Mouse (Mus musculus): ENCODE data around the gene Dqx1. TPM values are rescaled to one million over a fixed set of nuclear protein-coding genes. Genes with fewer than 3 reads are reported as not detected.

Dqx1 gene
- 7.7 and 7.8 TPM in 2 replicates for polyA plus RNA-seq (2012; rRNA removed)
- polyA plus RNA-seq (2014; fragmentation: Nextera tagmentation; extraction: Ambion mirVana) = 2.9 and 3.1 TPM in 2 replicates

- peak within 1 kb of the TSS; percentile 45 for H3K4me2 ChIP-seq (ENCODE audit: low read depth)
- peak in 2 of 3 experiments; percentile 43 to 46 for DNase-seq (ENCODE audit: low read depth in 3 of 3, low spot score in 3 of 3)
- no peak for ATAC-seq (ENCODE audit: insufficient read depth)
- no peak within 1 kb of the TSS for H3K27ac ChIP-seq
- 82% methylated on average over 3 of the region's 3 CpGs for WGBS (ENCODE audit: insufficient replicate concordance)
- H3K27me3 ChIP-seq (ENCODE audit: control insufficient read depth, insufficient read depth, low read length) = peaks cover 2% of the 10 kb centered on the region; the same call in 1 of the 2 replicates
- no peak for TF ChIP-seq CTCF (IDR thresholded peaks at IDR 0.05; ENCODE audit: low read depth)
- TF ChIP-seq EP300 (IDR thresholded peaks at IDR 0.05; ENCODE audit: low read depth) = no peak
- no peak within 1 kb of the TSS for H3K9ac ChIP-seq (replicated peaks)
- no peaks in the 10 kb centered on the region for H3K9me3 ChIP-seq (ENCODE audit: control insufficient read depth, low read length)
- peaks cover 10 to 16% of the 10 kb centered on the region in 2 experiments for H3K4me1 ChIP-seq (replicated peaks; ENCODE audit: control insufficient read depth in 2 of 2, insufficient read depth in 2 of 2, low read length in 1 of 2)
- H3K36me3 ChIP-seq (replicated peaks; ENCODE audit: control insufficient read depth, insufficient read depth, low read depth) = peaks cover 23% of the 10 kb centered on the region
- H3K4me3 ChIP-seq (ENCODE audit: insufficient read depth in 1 of 2, low read depth in 2 of 2, low read length in 2 of 2) = peak within 1 kb of the TSS; percentile 33 to 39
Observed at GRCm38 (mm10) chr6:83057790-83058189, at the start of gene Dqx1. Gene Dqx1, plus strand, starts transcription at chr6:83057844.

GRCm38 (mm10) chr6:83008659-83009058 is 49.0 kb upstream of the Dqx1 start:
- no peak overlapping the region for H3K4me2 ChIP-seq (ENCODE audit: low read depth)
- H3K9ac ChIP-seq (replicated peaks) = no peak overlapping the region
- H3K4me1 ChIP-seq (replicated peaks; ENCODE audit: control insufficient read depth in 2 of 2, insufficient read depth in 2 of 2, low read length in 1 of 2) = peaks cover 53 to 65% of the 10 kb centered on the region in 2 experiments
- ATAC-seq (ENCODE audit: insufficient read depth) = no peak
- TF ChIP-seq CTCF (IDR thresholded peaks at IDR 0.05; ENCODE audit: low read depth) = no peak
- no peak for TF ChIP-seq EP300 (IDR thresholded peaks at IDR 0.05; ENCODE audit: low read depth)
- no peak overlapping the region for H3K4me3 ChIP-seq (ENCODE audit: insufficient read depth in 1 of 2, low read depth in 2 of 2, low read length in 2 of 2)
- H3K36me3 ChIP-seq (replicated peaks; ENCODE audit: control insufficient read depth, insufficient read depth, low read depth) = no peaks in the 10 kb centered on the region
- no peak for DNase-seq (ENCODE audit: low read depth in 3 of 3, low spot score in 3 of 3)
- no peaks in the 10 kb centered on the region for H3K9me3 ChIP-seq (ENCODE audit: control insufficient read depth, low read length)
- H3K27me3 ChIP-seq (ENCODE audit: control insufficient read depth, insufficient read depth, low read length) = no peaks in the 10 kb centered on the region
- H3K27ac ChIP-seq = no peak overlapping the region
- 25% methylated on average over 3 of the region's 3 CpGs for WGBS (ENCODE audit: insufficient replicate concordance)

DNA sequence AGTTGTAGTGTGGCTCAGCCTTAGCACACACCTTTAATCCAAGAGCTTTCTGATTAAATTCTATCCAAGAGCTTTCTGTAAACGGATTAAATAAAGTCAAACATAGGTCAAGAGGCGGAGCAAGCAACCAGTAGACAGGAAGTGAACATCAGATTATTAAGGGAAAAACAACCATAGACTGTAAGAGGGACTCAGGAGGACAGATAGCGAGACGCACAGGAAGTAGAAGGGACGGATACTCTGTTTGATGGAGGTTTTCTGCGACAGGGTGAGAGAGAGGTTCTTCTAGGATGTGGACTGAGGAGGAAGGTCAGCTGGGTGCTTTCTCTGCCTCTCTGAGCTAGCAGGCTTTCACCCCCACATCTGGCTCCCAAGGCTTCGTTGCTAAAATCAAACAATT is 47.6 kb upstream of the Dqx1 start:
- TF ChIP-seq CTCF (IDR thresholded peaks at IDR 0.05; ENCODE audit: low read depth) (no peak), EP300 (IDR thresholded peaks at IDR 0.05; ENCODE audit: low read depth) (no peak)
- H3K9ac ChIP-seq (replicated peaks) = peak overlapping the region; percentile 58
- DNase-seq (ENCODE audit: low read depth in 3 of 3, low spot score in 3 of 3) (no peak), ATAC-seq (ENCODE audit: insufficient read depth) (no peak)
- H3K36me3 ChIP-seq (replicated peaks; ENCODE audit: control insufficient read depth, insufficient read depth, low read depth) = no peaks in the 10 kb centered on the region
- peak overlapping the region; percentile 80 for H3K27ac ChIP-seq
- WGBS (ENCODE audit: insufficient replicate concordance) = 8% methylated on average over 7 of the region's 7 CpGs
- H3K27me3 ChIP-seq (ENCODE audit: control insufficient read depth, insufficient read depth, low read length) = no peaks in the 10 kb centered on the region
- peaks cover 50 to 63% of the 10 kb centered on the region in 2 experiments for H3K4me1 ChIP-seq (replicated peaks; ENCODE audit: control insufficient read depth in 2 of 2, insufficient read depth in 2 of 2, low read length in 1 of 2)
- H3K9me3 ChIP-seq (ENCODE audit: control insufficient read depth, low read length) = no peaks in the 10 kb centered on the region
- H3K4me2 ChIP-seq (ENCODE audit: low read depth) = peak overlapping the region; percentile 62
- H3K4me3 ChIP-seq (ENCODE audit: insufficient read depth in 1 of 2, low read depth in 2 of 2, low read length in 2 of 2) = peak overlapping the region; percentile 16 to 34; a peak in 2 of 4 replicates

DNA sequence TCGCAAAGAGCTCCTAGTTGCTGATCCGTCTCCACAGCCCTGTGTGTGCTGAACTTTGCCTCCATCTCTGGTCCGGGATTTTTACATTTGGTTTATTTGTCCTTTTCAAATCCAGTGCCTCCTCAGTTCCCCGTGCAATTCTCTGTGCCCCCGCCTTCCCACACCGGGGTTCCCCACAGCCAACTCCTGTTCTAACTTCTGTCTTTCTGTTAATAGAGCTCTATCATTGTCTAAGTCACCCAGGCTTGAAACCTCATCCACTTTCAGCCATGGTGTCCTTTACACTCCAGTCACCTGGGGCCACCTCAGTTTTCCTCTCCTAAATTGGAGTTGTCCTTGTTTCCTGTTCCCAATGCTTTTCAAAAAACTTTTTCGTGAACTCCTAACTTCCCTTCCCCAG is 46.4 kb upstream of the Dqx1 start:
- TF ChIP-seq CTCF (IDR thresholded peaks at IDR 0.05; ENCODE audit: low read depth) (no peak), EP300 (IDR thresholded peaks at IDR 0.05; ENCODE audit: low read depth) (no peak)
- no peaks in the 10 kb centered on the region for H3K9me3 ChIP-seq (ENCODE audit: control insufficient read depth, low read length)
- peak overlapping the region; percentile 80 for H3K27ac ChIP-seq
- no peak for DNase-seq (ENCODE audit: low read depth in 3 of 3, low spot score in 3 of 3)
- no peaks in the 10 kb centered on the region for H3K36me3 ChIP-seq (replicated peaks; ENCODE audit: control insufficient read depth, insufficient read depth, low read depth)
- ATAC-seq (ENCODE audit: insufficient read depth) = no peak
- H3K4me2 ChIP-seq (ENCODE audit: low read depth) = no peak overlapping the region
- peaks cover 58 to 66% of the 10 kb centered on the region in 2 experiments for H3K4me1 ChIP-seq (replicated peaks; ENCODE audit: control insufficient read depth in 2 of 2, insufficient read depth in 2 of 2, low read length in 1 of 2)
- no peak overlapping the region for H3K9ac ChIP-seq (replicated peaks)
- no peak overlapping the region for H3K4me3 ChIP-seq (ENCODE audit: insufficient read depth in 1 of 2, low read depth in 2 of 2, low read length in 2 of 2)
- no peaks in the 10 kb centered on the region for H3K27me3 ChIP-seq (ENCODE audit: control insufficient read depth, insufficient read depth, low read length)
- 72% methylated on average over 7 of the region's 7 CpGs for WGBS (ENCODE audit: insufficient replicate concordance)

- no peak overlapping the region for H3K4me3 ChIP-seq (ENCODE audit: insufficient read depth in 1 of 2, low read depth in 2 of 2, low read length in 2 of 2)
- WGBS (ENCODE audit: insufficient replicate concordance) = 58% methylated on average over 6 of the region's 6 CpGs
- ATAC-seq (ENCODE audit: insufficient read depth) (no peak), DNase-seq (ENCODE audit: low read depth in 3 of 3, low spot score in 3 of 3) (no peak)
- no peak overlapping the region for H3K9ac ChIP-seq (replicated peaks)
- H3K4me2 ChIP-seq (ENCODE audit: low read depth) = no peak overlapping the region
- H3K4me1 ChIP-seq (replicated peaks; ENCODE audit: control insufficient read depth in 2 of 2, insufficient read depth in 2 of 2, low read length in 1 of 2) = peaks cover 62 to 68% of the 10 kb centered on the region in 2 experiments
- no peaks in the 10 kb centered on the region for H3K9me3 ChIP-seq (ENCODE audit: control insufficient read depth, low read length)
- no peaks in the 10 kb centered on the region for H3K27me3 ChIP-seq (ENCODE audit: control insufficient read depth, insufficient read depth, low read length)
- TF ChIP-seq EP300 (IDR thresholded peaks at IDR 0.05; ENCODE audit: low read depth) (no peak), CTCF (IDR thresholded peaks at IDR 0.05; ENCODE audit: low read depth) (peak; percentile 55)
- peak overlapping the region; percentile 80 for H3K27ac ChIP-seq
- no peaks in the 10 kb centered on the region for H3K36me3 ChIP-seq (replicated peaks; ENCODE audit: control insufficient read depth, insufficient read depth, low read depth)
Observed at GRCm38 (mm10) chr6:83011756-83012155, 45.9 kb upstream of the Dqx1 start.

Measured in liver, embryonic 14.5 days (tissue).